Mouse (Mus musculus) C2C12 (cell line): Measurements from ENCODE around the gene Wipi2.

Experiments
- CEBPB ChIP-seq: IDR thresholded peaks from one replicate; pipeline ENCODE4 v1.6.1; 2011; ENCODE audit warnings: low read depth, mild to moderate bottlenecking, control low read depth, moderate library complexity
- CTCF ChIP-seq: IDR thresholded peaks from one replicate; pipeline ENCODE4 v1.5.1; 2011; ENCODE audit not compliant: control insufficient read depth, insufficient read depth, insufficient read length
- MAX ChIP-seq: IDR thresholded peaks from one replicate; pipeline ENCODE4 v1.6.1; 2011; ENCODE audit warnings: mild to moderate bottlenecking, control low read depth
- MYOD1 ChIP-seq: IDR thresholded peaks from one replicate; pipeline ENCODE4 v1.6.1; 2011; ENCODE audit warnings: low read depth; ENCODE audit not compliant: control insufficient read depth, insufficient read length
- USF1 ChIP-seq: IDR thresholded peaks from one replicate; pipeline ENCODE4 v1.6.1; 2011; ENCODE audit warnings: low read depth, mild to moderate bottlenecking, control low read depth, moderate library complexity

DNA sequence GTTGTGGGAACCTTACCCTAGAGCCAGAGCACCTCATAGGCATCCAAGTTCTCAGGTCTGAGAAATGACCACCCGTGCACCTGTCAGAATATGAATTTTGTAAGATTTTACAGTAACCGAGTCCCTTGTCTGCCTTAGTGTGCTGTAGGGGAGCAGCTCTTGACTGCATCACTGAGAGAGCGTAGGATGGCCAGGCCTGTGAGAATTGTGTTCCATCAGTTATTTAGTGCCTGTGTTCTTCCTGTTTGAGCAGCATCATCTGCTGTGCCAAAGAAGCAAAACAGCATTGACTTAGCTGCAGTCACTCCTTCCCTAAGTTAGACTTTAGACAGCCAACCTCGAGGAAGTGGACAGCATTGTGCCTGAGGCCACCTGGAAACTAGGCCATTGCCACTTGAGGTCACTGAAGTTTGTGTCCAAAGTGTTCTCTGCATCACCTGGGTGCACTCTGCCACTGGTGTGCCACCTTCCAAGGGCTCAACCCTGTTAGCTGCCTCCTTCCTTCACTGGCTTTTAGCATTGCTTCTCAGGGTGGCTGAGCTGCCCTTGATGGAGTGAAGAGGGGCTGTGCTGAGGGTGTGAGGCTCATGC, 22.1 kb downstream of the Wipi2 start:
- TF ChIP-seq MYOD1 (no peak), CTCF (no peak), MAX (no peak), USF1 (no peak), CEBPB (no peak)
